Mouse (Mus musculus): ENCODE results near the gene Neb.

Gene Neb

GRCm38 (mm10) chr2:52378448-52378804 lies at the start of gene Neb:
Gene Neb (minus strand): TSS chr2:52378474.
- peak; percentile 9 for DNase-seq (ENCODE audit: low spot score)

- no peak for DNase-seq (ENCODE audit: low spot score)
Observed at GRCm38 (mm10) chr2:52427383-52427782, 49.1 kb upstream of the Neb start.

GRCm38 (mm10) chr2:52426041-52426440 lies 47.8 kb upstream of the Neb start:
- no peak for DNase-seq (ENCODE audit: low spot score)

- DNase-seq (ENCODE audit: low spot score): no peak
Observed at GRCm38 (mm10) chr2:52425523-52425795, 47.2 kb upstream of the Neb start.

GRCm38 (mm10) chr2:52424747-52425522 lies 46.7 kb upstream of the Neb start, which contains the start of gene Arl5a:
Gene Arl5a (minus strand): TSS chr2:52424901.
- peak; percentile 95 for DNase-seq (ENCODE audit: low spot score)

GRCm38 (mm10) chr2:52424248-52424728 lies 46.0 kb upstream of the Neb start:
- DNase-seq (ENCODE audit: low spot score): peak; percentile 76

GRCm38 (mm10) chr2:52423611-52424247 lies 45.5 kb upstream of the Neb start:
- no peak for DNase-seq (ENCODE audit: low spot score)

GRCm38 (mm10) chr2:52422871-52423610 lies 44.8 kb upstream of the Neb start:
- DNase-seq (ENCODE audit: low spot score): no peak

GRCm38 (mm10) chr2:52421197-52421596 lies 42.9 kb upstream of the Neb start:
- peak; percentile 50 for DNase-seq (ENCODE audit: low spot score)

- DNase-seq (ENCODE audit: low spot score): no peak
Observed at GRCm38 (mm10) chr2:52420001-52420710, 41.9 kb upstream of the Neb start.

- DNase-seq (ENCODE audit: low spot score): no peak
Observed at GRCm38 (mm10) chr2:52419295-52419694, 41.0 kb upstream of the Neb start.

GRCm38 (mm10) chr2:52412524-52413037 lies 34.3 kb upstream of the Neb start:
- DNase-seq (ENCODE audit: low spot score): no peak

- no peak for DNase-seq (ENCODE audit: low spot score)
Observed at GRCm38 (mm10) chr2:52406480-52406879, 28.2 kb upstream of the Neb start.

- DNase-seq (ENCODE audit: low spot score): no peak
Observed at GRCm38 (mm10) chr2:52405238-52405637, 27.0 kb upstream of the Neb start.

- DNase-seq (ENCODE audit: low spot score): no peak
Observed at GRCm38 (mm10) chr2:52394529-52394928, 16.3 kb upstream of the Neb start.

- DNase-seq (ENCODE audit: low spot score): no peak
Observed at GRCm38 (mm10) chr2:52390415-52390975, 12.2 kb upstream of the Neb start.

- DNase-seq (ENCODE audit: low spot score): no peak
Observed at GRCm38 (mm10) chr2:52389975-52390374, 11.7 kb upstream of the Neb start.

- no peak for DNase-seq (ENCODE audit: low spot score)
Observed at GRCm38 (mm10) chr2:52386451-52386850, 8.2 kb upstream of the Neb start.

GRCm38 (mm10) chr2:52386037-52386436 lies 7.8 kb upstream of the Neb start:
- DNase-seq (ENCODE audit: low spot score): peak; percentile 19

- DNase-seq (ENCODE audit: low spot score): no peak
Observed at GRCm38 (mm10) chr2:52378848-52379261, 581 bp upstream of the Neb start.

- DNase-seq (ENCODE audit: low spot score): no peak
Observed at GRCm38 (mm10) chr2:52377706-52378447, 397 bp downstream of the Neb start.
